Mouse (Mus musculus) heart, embryonic 14.5 days (tissue): ENCODE measurements at regions not wholly inside any gene's neighbourhood (a gene's known extent, or its start where the extent isn't known, plus 50 kb on each side); places are given as distances from the start of the nearest gene placed in this dataset.
A peak's percentile ranks its signal among the peaks of the same experiment; 100 is the strongest.

Source experiments
- ATAC-seq: fragments of 200-750 bp; cut with Nextera tagmentation; 2 replicates; pipeline ENCODE4 v1.8.0; 2017; ENCODE audit warnings: low read depth, moderate TSS enrichment; ENCODE audit not compliant: insufficient number of reproducible peaks, insufficient read depth, low FRiP score
- H3K27ac ChIP-seq, 2 experiments: fragments of 200-500 bp in 1 of 2; fragments of 300-500 bp in 1 of 2; sonication (generic) in 1 of 2; replicated peaks in 1 of 2; 2 replicates each; pipeline ENCODE4 v1.5.1; 2012 to 2014; ENCODE audit warnings: low read depth in 2 of 2, low read length in 2 of 2, control low read depth in 1 of 2, mild to moderate bottlenecking in 1 of 2, mixed read lengths in 1 of 2; ENCODE audit not compliant: control insufficient read depth in 1 of 2, insufficient read depth in 1 of 2
- H3K27me3 ChIP-seq: fragments of 300-500 bp; sonication (generic); 2 replicates; pipeline ENCODE4 v1.6.1; 2014; ENCODE audit warnings: mild to moderate bottlenecking, low read length, control low read depth; ENCODE audit not compliant: control insufficient read depth, insufficient read depth
- H3K36me3 ChIP-seq: fragments of 300-500 bp; sonication (generic); 2 replicates; pipeline ENCODE4 v1.6.1; 2014; ENCODE audit warnings: mild to moderate bottlenecking, control low read depth, low read length, mixed read lengths; ENCODE audit not compliant: control insufficient read depth, insufficient read depth
- H3K4me1 ChIP-seq, 2 experiments: fragments of 200-500 bp in 1 of 2; fragments of 300-500 bp in 1 of 2; sonication (generic) in 1 of 2; 2 replicates each; pipeline ENCODE4 v1.6.1; 2012 to 2014; ENCODE audit warnings: low read length in 2 of 2, control low read depth in 1 of 2, mixed read lengths in 1 of 2; ENCODE audit not compliant: control insufficient read depth in 2 of 2, insufficient read depth in 2 of 2
- H3K4me2 ChIP-seq: fragments of 300-500 bp; sonication (generic); 2 replicates; pipeline ENCODE4 v1.6.1; 2014; ENCODE audit warnings: mild to moderate bottlenecking, low read length
- H3K4me3 ChIP-seq, 2 experiments: fragments of 200-500 bp in 1 of 2; fragments of 300-500 bp in 1 of 2; sonication (generic) in 1 of 2; 2 replicates each; pipeline ENCODE4 v1.5.1; 2012 to 2014; ENCODE audit warnings: low read length in 2 of 2, mild to moderate bottlenecking in 2 of 2, control low read depth in 1 of 2, low read depth in 1 of 2, moderate library complexity in 1 of 2; ENCODE audit not compliant: control insufficient read depth in 1 of 2, insufficient read depth in 1 of 2
- H3K9ac ChIP-seq: fragments of 300-500 bp; sonication (generic); 2 replicates; pipeline ENCODE4 v1.6.1; 2014; ENCODE audit warnings: mild to moderate bottlenecking, low read length
- H3K9me3 ChIP-seq: fragments of 300-500 bp; sonication (generic); 2 replicates; pipeline ENCODE4 v1.6.1; 2016; ENCODE audit warnings: low read length, control low read depth; ENCODE audit not compliant: control insufficient read depth
- WGBS: fragments of 180-500 bp; shearing (Covaris S2); extraction: QIAGEN DNeasy Blood & Tissue Kit; methylation state at CpG from one replicate; pipeline ENCODE4 v1.1.7; 2014; 5-methylcytosine and 5-hydroxymethylcytosine counted together

DNA sequence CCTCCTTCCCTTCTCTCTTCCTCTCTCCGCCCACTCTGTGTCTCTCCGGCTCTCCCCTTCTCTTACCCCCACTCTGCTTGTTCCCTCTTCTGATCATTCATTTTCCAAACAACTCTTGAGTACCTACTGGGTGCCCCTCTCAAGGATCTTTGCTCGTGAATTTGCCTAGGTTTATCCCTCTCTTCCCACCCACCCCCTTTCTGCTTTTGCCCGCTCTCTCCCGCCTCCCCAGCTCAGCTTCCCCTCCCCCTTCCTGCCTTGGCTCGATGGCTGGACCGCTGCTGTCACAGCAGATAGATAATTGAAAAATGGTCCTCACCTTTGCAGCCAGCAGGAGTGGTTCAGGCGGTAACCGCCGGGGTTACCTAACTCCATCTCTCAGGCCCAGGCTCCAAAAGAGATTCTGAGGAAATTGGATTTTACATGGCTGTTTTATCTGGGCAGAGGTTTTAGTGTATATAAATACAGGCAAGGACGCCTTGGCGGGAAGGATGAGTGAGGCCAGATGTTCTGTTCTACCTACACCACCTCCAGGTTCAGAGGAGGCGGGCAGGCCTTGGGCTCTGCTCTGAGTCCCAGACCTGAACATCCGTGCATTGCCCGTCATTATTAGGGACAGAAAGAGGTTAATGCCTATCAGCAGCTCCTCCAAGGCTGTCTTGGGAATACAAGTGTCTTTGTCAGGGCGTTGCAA lies 60.8 kb upstream of the Btrc start:
- H3K9me3 ChIP-seq: no peaks in the 10 kb centered on the region
- peak overlapping the region; percentile 79 for H3K4me2 ChIP-seq
- ATAC-seq: no peak
- H3K9ac ChIP-seq: peak overlapping the region; percentile 72
- H3K27ac ChIP-seq: peak overlapping the region in 1 of 2 experiments; percentile 51; a peak in 2 of 4 replicates
- peaks cover 37% of the 10 kb centered on the region for H3K27me3 ChIP-seq
- H3K36me3 ChIP-seq: no peaks in the 10 kb centered on the region
- peak overlapping the region; percentile 53 to 54 for H3K4me3 ChIP-seq
- WGBS: 8% methylated on average over 16 of the region's 16 CpGs
- peaks cover 23 to 36% of the 10 kb centered on the region in 2 experiments for H3K4me1 ChIP-seq

DNA sequence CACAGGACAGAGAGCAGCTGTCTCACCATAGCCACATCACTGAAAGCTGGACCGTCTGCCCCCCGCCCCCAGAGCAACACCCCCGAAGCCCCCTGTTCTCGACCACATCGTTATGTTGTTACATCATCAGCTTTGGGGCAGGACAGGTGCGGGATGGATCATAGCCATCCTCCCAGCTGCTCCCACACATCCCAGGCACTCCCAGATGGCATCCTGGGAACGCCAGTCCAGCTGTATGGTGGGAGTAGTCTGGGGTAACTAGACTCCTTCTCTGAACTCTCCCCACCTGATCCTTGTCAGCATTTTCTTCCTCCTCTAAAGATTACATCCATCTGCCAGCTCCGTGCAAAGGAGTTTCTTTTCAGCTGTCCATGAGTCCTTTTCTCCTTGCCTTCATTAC lies 59.0 kb upstream of the Btrc start:
- ATAC-seq: no peak
- 19% methylated on average over 8 of the region's 8 CpGs for WGBS

DNA sequence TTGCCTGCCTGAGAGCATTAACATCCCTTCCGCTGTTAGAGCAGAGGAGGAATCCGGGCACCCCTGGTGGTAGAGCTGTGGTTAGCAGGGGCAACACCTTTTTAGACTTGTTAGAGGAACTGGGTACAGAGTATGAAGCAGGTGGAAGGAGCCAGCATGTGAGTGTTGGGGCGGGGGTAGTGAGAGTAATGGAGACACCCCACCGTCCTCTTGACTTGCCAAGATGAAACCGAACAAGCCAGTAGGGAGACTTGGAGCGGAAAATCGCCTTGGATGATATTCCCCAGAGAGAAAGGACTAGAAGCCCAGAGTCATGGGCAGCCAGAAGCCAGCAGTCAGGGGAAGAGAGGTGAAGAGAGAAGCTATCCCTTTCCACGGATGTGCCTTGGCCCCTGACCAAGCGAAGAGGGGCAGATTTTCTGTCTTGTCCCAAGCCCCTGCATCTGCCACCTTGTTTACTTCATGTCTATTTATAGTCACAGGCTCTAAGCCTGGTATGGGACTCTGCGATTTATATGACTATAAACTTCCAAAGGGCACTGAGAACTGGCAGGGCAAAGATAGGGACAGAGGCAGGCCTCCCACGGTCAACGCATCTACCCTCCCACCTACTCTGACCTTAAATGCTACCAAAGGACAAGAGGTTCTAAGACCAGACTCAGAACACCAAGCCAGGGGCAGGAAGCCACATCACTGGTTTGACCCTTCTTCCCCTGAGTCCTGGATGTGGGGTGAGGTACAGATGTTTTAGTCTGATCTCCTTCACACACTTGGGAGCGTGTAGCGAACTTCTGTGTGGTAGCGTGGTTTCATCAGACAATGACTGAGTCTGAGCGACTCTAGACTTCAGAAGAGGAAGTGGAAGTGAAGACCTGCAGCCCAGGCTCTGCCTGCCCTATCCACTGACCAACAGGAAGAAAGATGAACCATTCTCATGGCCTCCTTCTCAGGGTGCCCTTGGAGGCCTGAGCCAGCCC lies 55.9 kb upstream of the Btrc start:
- H3K36me3 ChIP-seq: no peaks in the 10 kb centered on the region
- peaks cover 33% of the 10 kb centered on the region for H3K27me3 ChIP-seq
- H3K4me2 ChIP-seq: no peak overlapping the region
- H3K4me3 ChIP-seq: no peak overlapping the region
- WGBS: 42% methylated on average over 16 of the region's 16 CpGs
- peaks cover 14 to 19% of the 10 kb centered on the region in 2 experiments; a peak in 3 of 4 replicates for H3K4me1 ChIP-seq
- no peaks in the 10 kb centered on the region for H3K9me3 ChIP-seq
- no peak overlapping the region for H3K27ac ChIP-seq
- ATAC-seq: no peak
- no peak overlapping the region for H3K9ac ChIP-seq

More for the DNA sequence above, 59.0 kb upstream of the Btrc start:
- H3K9me3 ChIP-seq: no peaks in the 10 kb centered on the region
- no peak overlapping the region for H3K4me2 ChIP-seq
- H3K27me3 ChIP-seq: peaks cover 33% of the 10 kb centered on the region
- H3K4me3 ChIP-seq: no peak overlapping the region
- H3K27ac ChIP-seq: no peak overlapping the region
- no peak overlapping the region for H3K9ac ChIP-seq
- no peaks in the 10 kb centered on the region for H3K36me3 ChIP-seq
- H3K4me1 ChIP-seq: peaks cover 22 to 34% of the 10 kb centered on the region in 2 experiments

DNA sequence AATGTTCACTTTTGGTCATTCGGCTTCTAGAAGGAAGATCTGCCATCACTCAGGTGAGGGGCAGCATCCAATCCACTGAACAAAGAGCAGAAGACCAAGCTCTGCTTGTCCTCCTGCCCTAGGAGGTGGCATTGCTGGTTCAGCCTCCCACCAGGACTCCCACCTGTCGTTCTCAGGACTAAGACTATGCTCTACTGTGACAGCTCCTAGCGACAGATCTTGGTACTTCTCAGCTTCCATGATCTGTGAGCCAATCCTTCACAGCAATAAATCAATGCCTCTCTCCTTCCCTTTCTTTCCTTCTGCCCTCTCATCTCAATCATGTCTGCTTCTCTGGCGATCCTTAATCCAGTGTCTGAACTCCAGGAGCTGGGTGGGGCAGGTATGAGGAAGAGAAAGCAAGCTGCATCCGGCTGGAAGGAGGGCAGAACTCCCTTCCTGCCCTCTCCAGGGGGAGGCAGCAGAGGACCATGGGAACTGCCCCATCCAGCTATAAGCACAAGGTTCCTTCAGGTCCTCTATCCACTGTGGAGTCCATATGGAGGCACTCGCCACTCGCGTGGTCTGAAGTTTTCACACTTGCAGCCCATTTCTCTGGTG lies 54.8 kb upstream of the Btrc start:
- no peaks in the 10 kb centered on the region for H3K36me3 ChIP-seq
- H3K9me3 ChIP-seq: no peaks in the 10 kb centered on the region
- H3K9ac ChIP-seq: no peak overlapping the region
- H3K4me2 ChIP-seq: no peak overlapping the region
- no peak for ATAC-seq
- H3K4me3 ChIP-seq: no peak overlapping the region
- peaks cover 11 to 16% of the 10 kb centered on the region in 2 experiments; a peak in 3 of 4 replicates for H3K4me1 ChIP-seq
- peaks cover 23% of the 10 kb centered on the region for H3K27me3 ChIP-seq
- no peak overlapping the region for H3K27ac ChIP-seq
- 61% methylated on average over 8 of the region's 8 CpGs for WGBS

- Histone ChIP-seq H3K9ac (peak overlapping the region; percentile 64), H3K27me3 (peaks cover 9% of the 10 kb centered on the region), H3K4me3 (peak overlapping the region; percentile 32), H3K4me1 (peaks cover 11 to 16% of the 10 kb centered on the region in 2 experiments; a peak in 3 of 4 replicates), H3K4me2 (peak overlapping the region; percentile 78), H3K36me3 (no peaks in the 10 kb centered on the region), H3K27ac (no peak overlapping the region), H3K9me3 (no peaks in the 10 kb centered on the region)
- no peak for ATAC-seq
- WGBS: 27% methylated on average over 5 of the region's 5 CpGs
Observed at GRCm38 (mm10) chr19:45310291-45310881, 53.1 kb upstream of the Btrc start.

DNA sequence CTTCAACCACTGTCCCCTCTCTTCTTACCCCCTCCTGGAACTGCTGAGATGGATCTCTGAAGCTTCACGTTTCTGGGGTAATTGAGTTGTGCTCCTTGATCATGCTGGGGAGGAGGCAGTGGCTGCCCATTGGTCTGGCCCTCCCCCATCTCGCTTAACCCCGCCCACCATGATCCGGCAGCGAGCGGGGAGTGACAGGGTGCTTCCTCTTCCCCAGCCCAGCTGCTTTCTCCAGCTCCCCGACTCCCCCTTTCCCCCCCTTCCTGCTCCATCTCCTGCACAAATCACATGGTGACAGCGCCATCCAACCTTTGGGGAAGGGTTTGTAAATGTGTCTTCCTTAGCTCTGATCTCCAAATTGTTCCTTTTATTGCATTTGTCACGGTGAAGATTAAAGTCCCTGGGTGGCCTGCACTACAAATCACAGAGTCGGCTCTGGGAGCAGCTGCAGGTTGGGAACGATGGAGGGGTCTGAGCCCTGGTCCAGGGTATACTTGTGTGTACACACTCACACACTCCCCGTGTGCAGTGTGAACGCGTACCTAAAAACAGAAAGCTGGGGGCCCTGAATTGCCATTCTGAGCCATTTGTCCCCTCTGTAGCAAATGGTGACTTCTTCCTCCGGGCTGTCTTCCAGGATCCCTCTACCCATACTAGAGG lies 52.5 kb upstream of the Btrc start:
- peak overlapping the region; percentile 64 for H3K9ac ChIP-seq
- H3K27ac ChIP-seq: no peak overlapping the region
- WGBS: 16% methylated on average over 15 of the region's 15 CpGs

More for the DNA sequence above, 52.5 kb upstream of the Btrc start:
- H3K4me2 ChIP-seq: peak overlapping the region; percentile 78
- H3K4me1 ChIP-seq: peaks cover 11 to 16% of the 10 kb centered on the region in 2 experiments; a peak in 3 of 4 replicates
- H3K4me3 ChIP-seq: peak overlapping the region; percentile 32
- H3K9me3 ChIP-seq: no peaks in the 10 kb centered on the region
- no peak for ATAC-seq
- peaks cover 5% of the 10 kb centered on the region; the same call in 1 of the 2 replicates for H3K27me3 ChIP-seq
- no peaks in the 10 kb centered on the region for H3K36me3 ChIP-seq
